ENCODE assay signal across 22 mouse cellular contexts in the genomic region with DNA sequence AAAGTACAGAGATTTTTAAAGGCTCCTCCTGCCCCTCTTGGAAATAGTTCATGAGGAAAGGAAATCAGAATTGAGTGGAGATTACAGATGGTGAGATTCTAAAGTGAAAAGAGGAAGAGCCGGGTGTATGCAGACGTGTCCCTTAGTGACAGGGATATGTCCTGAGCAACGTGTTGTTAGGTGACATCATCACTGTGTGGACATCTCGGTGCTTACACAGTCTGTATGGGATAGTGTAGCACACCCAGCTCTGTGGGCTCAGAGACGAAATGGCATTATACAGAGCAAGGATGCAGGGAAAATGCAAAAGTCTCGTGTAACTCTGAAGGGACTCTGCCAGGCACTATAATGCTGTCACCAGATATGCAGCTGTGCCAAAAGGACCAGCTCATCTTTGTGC.
A peak's percentile ranks its signal among the peaks of the same experiment; 100 is the strongest.
DNase-seq lines count a peak whose midpoint lies in the region; ATAC-seq and TF ChIP-seq lines count a peak whose summit lies in the region.
"Had no signal": no experiment of that assay in that cellular context is flagged by ENCODE, and none has a peak within 500 bp of the region (broad histone marks: within the 10 kb centered on the region; RNA-seq: fewer than 3 reads in every experiment).

No protein-coding gene starts in this region.

- H3K4me3 ChIP-seq in CH12.LX (replicated peaks in 1 of 3; ENCODE audit: low read depth in 2 of 3, low read length in 2 of 3, poor library complexity in 1 of 3), result no peak overlapping the region
- H3K4me3 ChIP-seq: gastrocnemius, adult 2 months; heart, embryonic 13.5 days; limb, embryonic 15.5 days; megakaryocyte, embryonic 14.5 days had no signal

- no peaks in the 10 kb centered on the region for H3K79me2 ChIP-seq in CH12.LX (replicated peaks; ENCODE audit: control insufficient read depth, extremely low read depth, insufficient read depth, poor library complexity, severe bottlenecking)

- intact Hi-C loops in left cerebral cortex, postnatal 25 days (cut with DNase I), result no loop called here

- H3K36me3 ChIP-seq in CH12.LX (replicated peaks in 1 of 2; ENCODE audit: control insufficient read depth in 1 of 2, insufficient read depth in 1 of 2, low read length in 1 of 2), result no peaks in the 10 kb centered on the region
- H3K36me3 ChIP-seq: heart, embryonic 13.5 days; limb, embryonic 15.5 days had no signal

- no peak for TF ChIP-seq POLR2A in CH12.LX (IDR thresholded peaks at IDR 0.05; ENCODE audit: low read depth, low read length)

- H3K27ac ChIP-seq in CH12.LX (ENCODE audit: insufficient read depth, low read depth), result no peak overlapping the region
- H3K27ac ChIP-seq: gastrocnemius, adult 2 months; heart, embryonic 13.5 days; limb, embryonic 15.5 days had no signal

- TF ChIP-seq CTCF in CH12.LX (conservative IDR thresholded peaks at IDR 0.05 in 1 of 2, IDR thresholded peaks at IDR 0.05 in 1 of 2; ENCODE audit: low read depth in 2 of 2, low read length in 2 of 2), result no peak

- TF ChIP-seq EP300 in CH12.LX (IDR thresholded peaks at IDR 0.05; ENCODE audit: low read length), result no peak

- 0 out of 2 replicates have a peak, but pooled peaks have one; percentile 26 for ATAC-seq in cerebellum, adult (ENCODE audit: insufficient number of reproducible peaks, low FRiP score, low TSS enrichment)
- ATAC-seq: CD4-positive, CD25-positive, alpha-beta regulatory T cell, adult 4 months had no signal

- no peak overlapping the region for H3K9ac ChIP-seq in CH12.LX (ENCODE audit: insufficient read depth, low read depth)
- H3K9ac ChIP-seq: heart, embryonic 13.5 days; limb, embryonic 15.5 days had no signal

- in situ Hi-C loops in CH12.LX (cut with MboI; ENCODE audit: low pct_ligation_motif_present, low pct_unique_long_range_greater_than_20kb, low sequenced_read_pairs), result no loop called here

- H3K4me1 ChIP-seq in CH12.LX (ENCODE audit: control insufficient read depth in 1 of 2, insufficient read depth in 2 of 2), result peaks cover 4 to 23% of the 10 kb centered on the region in 2 experiments
- H3K4me1 ChIP-seq: heart, embryonic 13.5 days; limb, embryonic 15.5 days; megakaryocyte, embryonic 14.5 days had no signal

- no peak for TF ChIP-seq RAD21 in CH12.LX (IDR thresholded peaks at IDR 0.05; ENCODE audit: low read depth, low read length)

- H3K4me2 ChIP-seq in CH12.LX (ENCODE audit: insufficient read depth, low read depth, poor library complexity, severe bottlenecking), result no peak overlapping the region
- H3K4me2 ChIP-seq: heart, embryonic 13.5 days; limb, embryonic 15.5 days had no signal

- no peak for DNase-seq in cerebellum, postnatal 14 days
- DNase-seq in layer of hippocampus, adult 9-11 months, result peak; percentile 4
- no peak for DNase-seq in layer of hippocampus, postnatal 36 days
- DNase-seq in CH12.LX (ENCODE audit: extremely low read depth), result peak; percentile 38
- peak; percentile 19 to 20 for DNase-seq in left cerebral cortex, postnatal 25 days (ENCODE audit: low spot score in 2 of 2)
- DNase-seq in ovary, postnatal 14 days (ENCODE audit: low spot score), result no peak
- no peak for DNase-seq in testis, postnatal 14 days (ENCODE audit: low spot score)
- DNase-seq: cerebellum, adult 18-20 months; gastrocnemius, adult 2 months; heart, adult 11 months; heart, postnatal 36 days; kidney, adult 2 months; kidney, postnatal 14 days; lung, postnatal 10 days; retina, postnatal 1 day; spleen, adult 18-20 months; thymus, postnatal 14 days had no signal

- H3K27me3 ChIP-seq in CH12.LX (replicated peaks), result no peaks in the 10 kb centered on the region
- H3K27me3 ChIP-seq: heart, embryonic 13.5 days; limb, embryonic 15.5 days; megakaryocyte, embryonic 14.5 days had no signal

- dilution Hi-C loops in CH12.LX (cut with MboI; ENCODE audit: extremely low pct_ligation_motif_present, extremely low pct_unique_long_range_greater_than_20kb, low sequenced_read_pairs), result no loop called here

- H3K9me3 ChIP-seq in CH12.LX (replicated peaks; ENCODE audit: low read length), result no peaks in the 10 kb centered on the region
- H3K9me3 ChIP-seq: heart, embryonic 13.5 days; limb, embryonic 15.5 days; megakaryocyte, embryonic 14.5 days had no signal

TF ChIP-seq in CH12.LX, 34 proteins besides CTCF, POLR2A, EP300 and RAD21:
- TF ChIP-seq BHLHE40 (IDR thresholded peaks at IDR 0.05; ENCODE audit: low read depth, low read length) (no peak), MXI1 (IDR thresholded peaks at IDR 0.05; ENCODE audit: low read depth, low read length) (no peak), ETS1 (conservative IDR thresholded peaks at IDR 0.05; ENCODE audit: low read depth, low read length) (no peak), JUND (conservative IDR thresholded peaks at IDR 0.05; ENCODE audit: low read depth, low read length) (no peak), RCOR1 (conservative IDR thresholded peaks at IDR 0.05; ENCODE audit: low read depth, low read length) (no peak), CHD2 (IDR thresholded peaks at IDR 0.05; ENCODE audit: low read length) (no peak), ELF1 (IDR thresholded peaks at IDR 0.05; ENCODE audit: low read depth, low read length) (no peak), MAFK (IDR thresholded peaks at IDR 0.05; ENCODE audit: insufficient replicate concordance, low read length) (no peak), CHD1 (IDR thresholded peaks at IDR 0.05; ENCODE audit: low read depth, low read length) (no peak), MEF2A (IDR thresholded peaks at IDR 0.05; ENCODE audit: borderline replicate concordance, low read depth, low read length) (no peak), USF1 (IDR thresholded peaks at IDR 0.05; ENCODE audit: low read depth, low read length) (no peak), ZMIZ1 (IDR thresholded peaks at IDR 0.05; ENCODE audit: low read depth, low read length) (no peak), ZNF384 (IDR thresholded peaks at IDR 0.05; ENCODE audit: low read depth, low read length) (no peak), MAX (IDR thresholded peaks at IDR 0.05; ENCODE audit: low read length) (no peak), ZKSCAN1 (IDR thresholded peaks at IDR 0.05; ENCODE audit: borderline replicate concordance, low read depth, low read length) (no peak)

Comparison
In these comparisons a context has a peak if more than half of its experiments do, and no peak if none do; other contexts are left out.
1. DNase-seq: peak in layer of hippocampus, adult 9-11 months (single experiment), CH12.LX (single experiment) and left cerebral cortex, postnatal 25 days (2 of 2); none in cerebellum, postnatal 14 days (0 of 2), layer of hippocampus, postnatal 36 days (0 of 2), ovary, postnatal 14 days (single experiment) and testis, postnatal 14 days (single experiment).